Mouse (Mus musculus) retina, postnatal 1 day (tissue): ENCODE data around the gene Hoxb3.

Experiments used
- DNase-seq: peaks from one replicate; pipeline ENCODE4 v3.0.0-alpha.2; 2012

Hoxb3 gene

DNA sequence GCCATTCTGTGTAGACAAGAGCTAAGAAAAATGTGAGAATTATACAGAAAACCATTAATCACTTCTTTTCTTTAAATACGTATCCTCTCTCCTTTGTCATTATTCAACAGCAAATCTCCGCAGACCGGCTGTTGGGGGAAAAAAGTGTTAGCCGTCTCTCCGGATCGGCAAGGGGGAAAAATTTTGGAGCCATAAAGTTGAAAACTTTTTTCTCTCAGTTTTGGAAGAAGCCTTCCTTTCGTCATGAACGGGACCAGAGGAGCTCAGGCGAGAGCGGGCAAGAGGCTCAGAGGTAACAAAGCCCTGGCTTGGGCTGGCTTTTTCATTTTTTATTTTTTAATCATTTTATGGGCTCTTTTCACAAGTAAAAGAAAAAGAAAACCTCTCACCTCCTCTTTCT is at the start of gene Hoxb3:
Hoxb3 (plus strand) TSS at position 173 of the 400 bp plus-strand sequence.
- DNase-seq = no peak

DNA sequence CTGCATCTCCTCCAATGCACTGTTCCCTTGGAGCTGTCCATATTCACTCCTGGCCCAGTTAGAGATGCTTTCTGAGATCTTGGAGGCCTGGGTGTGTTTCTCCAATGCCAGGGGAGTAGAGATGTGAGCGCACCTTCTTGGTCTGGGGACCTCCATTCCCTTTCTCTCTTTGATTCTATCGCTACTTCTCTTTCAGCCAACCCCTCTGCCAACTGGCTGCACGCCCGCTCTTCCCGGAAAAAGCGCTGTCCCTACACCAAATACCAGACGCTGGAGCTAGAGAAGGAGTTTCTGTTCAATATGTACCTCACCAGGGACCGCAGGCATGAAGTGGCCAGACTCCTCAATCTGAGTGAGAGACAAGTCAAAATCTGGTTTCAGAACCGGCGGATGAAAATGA is 48.7 kb upstream of the Hoxb3 start:
- no peak for DNase-seq

DNA sequence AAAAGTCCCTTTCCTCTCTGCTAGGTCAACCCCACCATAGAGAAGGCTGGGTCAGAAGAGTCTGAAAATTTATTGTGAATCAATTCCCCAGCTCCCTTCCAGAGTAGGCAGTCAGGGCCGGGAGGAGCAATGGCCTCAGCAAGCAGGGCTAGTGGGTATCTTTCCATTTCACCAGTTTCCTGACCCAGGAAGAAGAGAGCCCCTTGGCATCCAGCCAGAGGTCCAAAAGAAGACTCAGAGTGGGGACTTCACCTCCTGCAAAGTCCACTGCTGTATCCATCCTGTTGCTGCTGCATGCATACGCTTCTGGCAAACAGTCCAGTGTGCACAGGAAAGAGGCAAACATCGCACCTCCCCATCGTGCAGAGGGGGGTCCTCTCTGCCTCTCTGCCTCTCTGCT is 47.2 kb upstream of the Hoxb3 start:
- DNase-seq = no peak

DNA sequence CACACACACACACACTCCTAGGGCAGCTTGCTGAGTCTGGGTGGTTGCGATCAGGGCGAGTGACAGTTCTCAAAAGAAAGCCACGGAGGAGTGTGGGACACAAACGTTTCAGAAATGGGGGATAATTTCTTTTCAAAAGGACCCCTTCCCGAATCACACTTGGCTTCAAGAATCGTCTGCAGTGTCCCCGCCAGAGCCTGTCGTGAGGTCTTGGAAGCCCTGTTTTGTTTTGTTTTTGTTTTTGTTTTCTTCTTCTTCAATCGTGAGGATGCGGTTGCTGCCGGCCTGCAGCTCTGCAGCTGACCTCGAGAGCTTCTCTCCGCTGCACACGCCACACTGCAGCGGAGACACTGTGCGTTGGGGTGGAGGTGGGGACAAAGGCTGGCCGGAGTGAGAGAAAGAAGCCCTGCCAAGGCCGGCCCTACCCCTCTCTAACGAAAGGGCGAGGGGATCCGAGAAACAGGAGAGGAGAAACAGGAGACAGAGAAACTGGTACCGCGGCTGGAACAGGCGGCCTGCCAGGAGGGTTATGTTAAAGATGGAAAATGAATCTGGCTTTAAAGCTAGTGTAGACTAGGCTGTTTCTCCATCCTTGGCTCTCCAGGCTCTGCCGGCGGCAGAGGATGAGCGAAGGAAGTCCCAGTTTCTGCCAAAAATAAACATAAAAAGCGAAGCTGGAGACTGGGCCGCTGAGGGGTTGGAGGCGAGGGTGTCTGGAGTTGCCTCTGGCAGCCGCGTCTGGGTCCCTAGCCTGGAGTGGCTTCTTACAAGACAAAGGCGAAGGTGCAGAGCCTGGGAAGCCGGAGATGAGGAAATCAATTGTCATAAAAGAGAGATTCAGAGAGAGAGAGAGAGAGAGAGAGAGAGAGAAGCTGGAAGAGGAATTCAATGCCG is 45.7 kb upstream of the Hoxb3 start:
- DNase-seq = no peak

DNA sequence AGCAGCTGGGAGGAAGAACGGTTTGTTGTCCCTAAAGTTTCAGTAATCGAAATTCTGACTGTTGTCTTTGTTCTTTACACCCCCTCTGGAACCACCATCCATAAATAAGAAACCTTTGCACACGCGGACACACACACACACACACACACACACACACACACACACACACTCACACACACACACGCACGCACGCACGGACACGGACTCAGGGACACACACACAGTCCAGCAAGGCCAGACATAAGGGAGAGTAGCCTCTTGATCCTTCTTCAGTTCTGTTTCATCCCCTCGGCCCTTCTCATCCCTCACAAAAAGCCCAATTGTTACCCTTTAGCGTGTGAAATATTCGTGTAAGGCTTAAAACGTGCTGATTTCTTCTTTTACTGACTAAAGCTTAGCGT is 44.8 kb upstream of the Hoxb3 start:
- no peak for DNase-seq

DNA sequence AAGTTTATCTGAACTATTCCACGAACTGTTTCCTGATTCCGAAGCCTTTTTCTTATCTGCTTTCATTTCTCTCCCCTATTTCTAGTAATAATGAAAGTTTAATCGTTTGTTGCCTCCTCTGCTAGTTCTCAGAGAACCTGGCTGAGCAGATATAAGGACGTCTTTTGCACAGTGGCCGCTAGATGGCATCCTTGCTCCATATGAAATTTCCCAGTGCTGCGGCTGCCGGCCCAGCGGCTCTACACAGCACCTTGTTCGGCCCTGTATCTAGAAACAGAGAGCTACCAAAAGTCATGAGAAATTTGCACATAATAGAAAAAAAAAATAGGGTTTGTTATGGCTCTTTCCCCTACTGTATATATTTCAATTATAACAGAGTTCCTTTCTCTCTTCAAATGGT is 44.4 kb upstream of the Hoxb3 start:
- peak; percentile 89 for DNase-seq

DNA sequence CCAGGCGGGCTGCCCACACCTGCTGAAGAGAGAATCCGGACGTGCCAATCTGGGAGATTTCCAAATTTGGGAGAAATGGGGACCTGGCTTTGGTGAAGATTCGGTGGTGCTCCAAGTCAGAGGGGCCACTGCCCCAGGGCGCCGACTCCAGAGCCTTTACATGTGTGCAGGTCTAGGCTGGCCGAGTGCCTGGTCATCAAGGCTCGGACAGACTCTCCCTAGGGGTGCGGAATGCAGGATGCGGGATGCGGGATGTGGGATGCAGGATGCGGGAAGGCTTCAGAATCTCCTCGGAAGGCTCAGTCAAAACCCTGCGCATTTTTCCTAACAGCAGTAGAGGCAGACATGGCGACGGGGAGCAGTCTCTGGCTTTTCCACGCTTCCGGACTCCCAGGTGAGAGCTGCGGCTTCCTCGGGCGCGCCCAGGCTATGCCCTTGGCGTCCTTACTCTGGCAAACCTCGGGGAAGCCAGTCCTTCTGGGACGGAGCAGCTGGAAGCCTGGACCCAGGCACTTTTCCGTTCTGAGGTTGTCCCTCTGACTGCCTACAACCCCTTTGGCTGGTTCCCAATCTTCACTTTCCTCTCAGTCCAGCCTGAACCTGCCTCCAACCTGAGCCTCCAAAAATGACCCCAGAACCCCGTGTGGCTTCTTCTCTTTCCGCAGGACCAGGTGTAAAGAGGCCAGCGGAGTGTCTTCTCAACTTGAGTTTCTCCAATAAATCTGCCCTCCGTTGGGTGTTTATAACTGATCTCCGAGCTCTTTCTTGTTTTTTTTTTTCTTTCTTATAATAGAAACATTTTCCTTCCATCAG is 43.5 kb upstream of the Hoxb3 start:
- no peak for DNase-seq

DNA sequence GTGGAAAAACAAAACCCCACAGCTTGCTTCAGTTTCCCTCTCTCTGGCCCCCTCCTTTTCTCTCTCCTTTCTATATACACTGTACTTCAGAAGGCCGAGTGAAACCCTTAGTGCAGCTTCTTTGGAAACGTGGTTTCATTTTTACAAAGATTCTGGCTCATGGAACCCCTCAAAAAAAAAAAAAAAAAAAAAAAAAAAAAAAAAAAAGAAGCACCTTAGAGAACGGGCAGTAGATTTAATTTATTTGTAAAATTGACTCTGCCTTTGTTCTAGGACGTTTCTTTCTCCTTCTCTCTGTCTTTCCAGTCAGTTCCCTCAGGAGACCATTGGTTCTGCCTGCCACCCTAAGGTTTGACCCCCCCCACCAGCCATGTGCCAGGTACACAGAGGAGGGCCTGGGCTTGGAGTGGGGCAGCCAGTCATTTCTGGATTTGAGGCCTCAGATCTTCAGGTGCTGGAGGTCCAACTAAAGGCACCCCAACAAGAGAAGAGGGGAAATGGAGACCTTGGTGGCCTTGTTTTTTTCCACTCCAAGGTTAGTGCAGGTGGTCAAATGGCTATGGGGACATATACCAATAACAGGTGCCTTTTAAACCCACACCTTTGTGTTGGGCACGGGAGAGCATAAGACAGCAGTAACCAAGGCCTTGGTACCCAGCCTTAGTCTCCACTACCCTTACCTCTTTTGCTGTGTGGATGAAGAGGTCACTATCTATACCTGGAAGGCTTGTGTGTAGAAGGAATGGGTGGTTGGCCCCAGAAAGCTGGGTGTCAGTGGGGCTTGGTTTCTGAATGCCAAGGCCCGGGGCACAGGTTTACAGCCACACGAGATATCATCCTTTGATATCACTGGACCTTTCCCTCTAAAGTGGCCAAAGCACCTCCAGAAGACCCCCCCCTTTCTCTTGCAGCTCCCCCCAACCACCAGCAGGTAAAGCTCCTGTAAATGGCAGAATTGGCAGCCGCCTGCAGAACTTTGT is 42.4 kb upstream of the Hoxb3 start:
- no peak for DNase-seq

DNA sequence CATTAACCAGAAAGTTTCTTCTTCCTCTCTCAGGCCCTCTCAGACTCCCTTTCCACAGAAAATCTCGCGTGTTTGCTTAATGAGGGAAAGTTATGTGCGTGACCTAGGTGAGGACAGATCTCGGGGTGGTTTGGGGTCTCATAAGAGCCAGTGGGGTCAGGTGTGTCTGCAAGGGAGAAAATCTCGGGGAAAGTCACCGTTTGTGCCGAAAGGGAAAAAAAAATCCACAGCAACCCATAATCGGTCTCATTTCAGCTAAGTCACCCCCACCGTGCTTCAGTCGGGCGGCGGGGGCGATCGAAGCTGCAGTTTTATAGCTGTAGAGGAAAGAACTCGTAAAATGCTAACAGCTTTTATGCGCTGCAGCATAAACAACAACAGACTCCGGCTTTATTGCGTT is 41.7 kb upstream of the Hoxb3 start:
- DNase-seq = no peak

DNA sequence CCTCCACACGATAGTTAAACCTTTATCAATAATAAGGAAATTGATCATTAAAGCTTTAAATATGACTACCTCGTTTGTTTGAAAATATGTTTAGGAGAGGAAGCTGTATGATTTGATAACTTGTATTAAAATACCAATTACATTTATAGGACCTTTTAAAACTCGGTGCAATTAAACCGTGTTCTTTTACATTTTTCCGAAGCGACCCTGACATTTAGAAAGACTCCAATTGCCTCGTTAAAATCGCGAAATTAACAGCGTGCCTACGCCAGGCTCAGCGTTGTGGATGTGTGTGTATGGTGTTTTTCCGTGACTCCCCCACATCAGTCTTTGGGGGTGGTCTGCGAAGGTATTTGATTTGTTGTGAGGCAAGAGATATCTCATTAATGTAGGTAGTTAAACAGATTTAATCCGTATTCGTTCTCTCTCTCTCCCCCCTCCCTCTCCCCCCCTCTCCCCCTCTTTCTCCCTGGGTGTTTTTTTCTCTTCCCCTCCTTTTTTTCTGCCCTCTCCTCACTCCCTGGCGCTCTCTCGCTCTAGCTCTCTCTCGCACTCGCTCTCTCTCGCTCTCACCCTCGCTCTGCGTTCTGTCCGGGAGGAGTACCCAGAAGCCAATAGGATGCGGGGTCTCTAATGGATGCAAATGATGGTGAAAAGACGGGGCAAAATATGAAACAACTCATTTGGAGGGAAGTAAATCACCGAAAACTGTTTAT is 41.1 kb upstream of the Hoxb3 start, which contains the start of gene Hoxb8:
Hoxb8 (plus strand) TSS at position 51 of the 716 bp plus-strand sequence.
- DNase-seq = no peak

DNA sequence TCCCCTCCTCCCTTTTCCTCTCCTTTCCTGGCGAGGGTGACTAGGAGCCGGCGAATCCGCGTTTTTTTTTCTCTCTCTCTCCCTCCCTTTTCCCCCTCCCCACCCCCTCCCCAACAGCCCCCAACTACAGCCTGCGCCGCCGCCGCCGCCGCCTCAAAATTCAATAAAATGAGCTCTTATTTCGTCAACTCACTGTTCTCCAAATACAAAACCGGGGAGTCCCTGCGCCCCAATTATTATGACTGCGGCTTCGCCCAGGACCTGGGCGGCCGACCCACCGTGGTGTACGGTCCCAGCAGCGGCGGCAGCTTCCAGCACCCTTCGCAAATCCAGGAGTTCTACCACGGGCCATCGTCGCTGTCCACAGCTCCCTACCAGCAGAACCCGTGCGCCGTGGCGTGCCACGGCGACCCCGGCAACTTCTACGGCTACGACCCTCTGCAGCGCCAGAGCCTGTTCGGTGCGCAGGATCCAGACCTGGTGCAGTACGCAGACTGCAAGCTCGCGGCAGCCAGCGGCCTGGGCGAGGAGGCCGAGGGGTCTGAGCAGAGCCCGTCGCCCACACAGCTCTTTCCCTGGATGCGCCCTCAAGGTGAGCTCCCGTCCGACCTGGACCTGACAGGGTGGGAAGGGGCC is 40.2 kb upstream of the Hoxb3 start:
- no peak for DNase-seq

DNA sequence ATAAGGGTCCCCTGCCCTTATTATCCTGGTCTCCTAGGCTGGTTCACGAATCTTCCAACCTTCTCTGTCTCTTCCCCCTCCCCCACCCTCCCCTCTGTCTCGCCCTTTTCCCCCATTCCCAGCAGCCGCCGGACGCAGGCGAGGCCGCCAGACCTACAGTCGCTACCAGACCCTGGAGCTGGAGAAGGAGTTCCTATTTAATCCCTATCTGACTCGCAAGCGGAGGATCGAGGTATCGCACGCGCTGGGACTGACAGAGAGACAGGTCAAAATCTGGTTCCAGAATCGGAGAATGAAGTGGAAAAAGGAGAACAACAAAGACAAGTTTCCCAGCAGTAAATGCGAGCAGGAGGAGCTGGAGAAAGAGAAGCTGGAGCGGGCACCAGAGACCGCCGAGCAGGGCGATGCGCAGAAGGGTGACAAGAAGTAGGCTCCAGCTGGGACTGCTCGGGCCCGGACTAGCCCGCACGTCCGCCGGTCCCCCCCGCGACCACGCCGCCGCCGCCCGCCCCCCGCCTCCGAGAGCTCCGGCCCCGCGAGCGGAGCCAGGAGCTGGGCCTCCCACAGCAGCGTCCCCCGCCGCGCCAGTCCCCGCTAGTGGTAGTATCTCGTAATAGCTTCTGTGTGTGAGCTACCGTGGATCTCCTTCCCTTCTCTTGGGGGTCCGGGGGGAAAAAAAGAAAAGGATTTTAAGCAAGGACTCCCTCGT is 38.9 kb upstream of the Hoxb3 start:
- peak; percentile 80 for DNase-seq

DNA sequence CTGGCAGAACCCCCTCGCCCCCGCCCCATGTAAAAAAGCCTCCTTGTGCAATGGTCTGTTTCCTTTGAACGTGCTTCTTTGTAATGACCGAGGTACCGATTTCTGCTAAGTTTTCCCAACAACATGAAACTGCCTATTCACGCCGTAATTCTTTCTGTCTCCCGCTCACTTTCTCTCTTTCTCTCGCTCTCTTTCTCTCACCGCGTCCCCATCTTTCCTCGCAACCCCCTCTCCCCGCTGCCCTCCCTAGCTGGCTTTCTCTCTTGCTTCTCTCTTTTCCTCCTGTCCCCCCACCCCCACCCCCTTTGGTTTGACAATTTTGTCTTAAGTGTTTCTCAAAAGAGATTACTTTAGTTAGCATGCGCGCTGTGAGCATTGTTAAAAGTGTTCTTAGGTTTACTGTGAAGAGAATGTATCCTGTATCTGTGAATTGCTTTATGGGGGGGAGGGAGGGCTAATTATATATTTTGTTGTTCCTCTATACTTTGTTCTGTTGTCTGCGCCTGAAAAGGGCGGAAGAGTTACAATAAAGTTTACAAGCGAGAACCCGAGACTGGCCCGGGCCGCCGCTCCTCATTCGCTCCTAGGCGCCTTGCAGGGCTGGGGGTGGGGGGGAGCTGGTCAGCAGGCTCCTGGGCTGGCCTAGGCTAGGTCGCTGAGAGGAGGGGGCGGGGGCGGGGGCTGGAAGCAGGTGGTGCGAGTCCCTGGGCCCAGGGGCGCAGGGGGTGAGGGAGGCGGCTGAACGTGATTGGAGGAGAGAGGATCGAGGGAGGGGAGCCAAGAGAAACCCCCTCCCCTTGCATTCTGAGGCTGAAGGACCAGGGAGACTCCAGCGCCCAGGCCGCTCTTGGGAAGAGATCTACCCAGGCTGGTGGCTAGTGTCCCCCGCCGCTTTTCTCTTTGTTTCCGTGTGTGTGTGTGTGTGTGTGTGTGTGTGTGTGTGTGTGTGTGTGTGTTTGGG is 38.1 kb upstream of the Hoxb3 start:
- DNase-seq = no peak

DNA sequence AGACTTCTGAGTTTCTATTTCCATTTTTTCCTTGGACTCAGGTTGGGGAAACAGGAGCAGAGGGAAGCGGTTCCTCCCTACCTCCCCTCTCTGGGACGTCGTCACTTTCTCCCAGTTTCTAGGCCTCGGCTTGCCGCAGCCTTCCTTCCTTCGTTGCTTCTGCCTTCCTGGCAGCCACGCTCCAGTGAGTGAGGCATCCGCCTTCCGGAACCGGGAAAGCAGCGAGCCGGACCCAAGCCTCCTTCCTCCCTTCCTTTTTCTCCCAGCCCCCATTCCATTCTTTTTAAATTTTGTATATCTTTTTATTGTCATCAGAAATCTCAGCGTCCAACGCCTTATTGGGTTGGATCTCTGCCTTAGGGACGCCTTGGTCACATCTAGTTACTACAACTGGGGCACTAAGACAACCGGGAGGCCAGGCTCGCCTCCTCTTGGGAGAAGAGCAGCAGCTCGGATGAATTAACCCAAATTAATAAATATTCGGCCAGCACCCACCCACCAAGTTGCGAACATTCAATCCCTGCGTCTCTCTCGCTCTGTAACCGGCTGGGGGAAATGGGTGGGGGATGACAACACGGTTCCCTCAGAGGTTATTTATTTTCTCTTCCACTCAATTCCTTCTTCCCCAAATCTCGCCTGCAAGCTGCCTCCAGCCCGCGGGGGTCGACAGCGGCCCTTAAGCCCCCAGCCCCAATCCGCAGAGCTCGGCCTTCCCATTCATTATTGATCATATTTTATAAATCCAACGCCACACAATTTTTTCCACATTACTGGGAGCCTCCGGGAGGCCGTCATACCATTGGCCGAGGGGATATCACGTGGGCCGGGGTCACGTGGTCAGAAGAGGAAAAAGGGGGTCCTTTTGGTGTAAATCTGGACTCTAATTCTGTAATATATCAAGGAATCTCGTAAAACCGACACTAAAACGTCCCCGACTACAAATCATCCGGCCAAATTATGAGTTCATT is 37.1 kb upstream of the Hoxb3 start, which contains the start of gene Hoxb7:
Hoxb7 (plus strand) TSS at position 853 of the 968 bp plus-strand sequence.
- DNase-seq = no peak

DNA sequence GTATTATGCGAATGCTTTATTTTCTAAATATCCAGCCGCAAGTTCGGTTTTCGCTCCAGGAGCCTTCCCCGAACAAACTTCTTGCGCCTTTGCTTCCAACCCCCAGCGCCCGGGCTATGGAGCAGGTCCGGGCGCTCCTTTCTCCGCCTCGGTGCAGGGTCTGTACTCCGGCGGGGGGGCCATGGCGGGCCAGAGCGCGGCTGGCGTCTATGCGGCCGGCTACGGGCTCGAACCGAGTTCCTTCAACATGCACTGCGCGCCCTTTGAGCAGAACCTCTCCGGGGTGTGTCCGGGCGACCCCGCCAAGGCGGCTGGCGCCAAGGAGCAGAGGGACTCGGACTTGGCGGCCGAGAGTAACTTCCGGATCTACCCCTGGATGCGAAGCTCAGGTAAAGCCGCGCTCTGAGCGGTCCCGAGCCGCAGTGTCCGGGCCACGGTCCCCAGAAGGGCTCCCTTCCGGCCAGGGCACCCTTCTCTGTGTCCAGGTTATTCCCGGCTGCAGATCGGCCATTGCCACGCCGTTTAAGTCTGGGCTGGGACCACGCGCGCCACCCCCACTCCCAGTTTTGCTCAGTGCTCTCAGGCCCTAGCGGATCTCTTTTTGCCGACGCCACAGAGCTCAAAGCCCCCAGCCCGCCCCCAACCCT is 36.3 kb upstream of the Hoxb3 start:
- no peak for DNase-seq

DNA sequence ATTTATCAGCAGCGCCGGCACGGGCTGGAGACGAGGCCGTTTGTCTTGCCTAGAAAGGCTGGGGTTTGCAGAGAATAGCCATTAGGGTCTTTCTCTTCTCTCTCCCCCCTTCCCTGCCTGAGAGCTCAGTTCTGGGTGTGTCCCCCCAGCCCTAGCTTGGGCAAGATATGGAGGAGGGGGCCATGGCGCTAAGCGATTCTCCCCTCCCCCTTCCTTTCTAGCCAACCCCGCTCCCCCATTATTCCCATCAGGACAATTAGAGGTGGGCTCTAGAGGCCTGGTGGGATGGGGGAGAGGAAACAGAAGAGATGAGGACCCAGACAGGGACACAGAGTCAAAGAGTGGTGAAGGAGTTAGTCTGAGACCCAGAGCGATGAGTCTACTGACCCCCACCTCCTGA is 35.7 kb upstream of the Hoxb3 start:
- no peak for DNase-seq

DNA sequence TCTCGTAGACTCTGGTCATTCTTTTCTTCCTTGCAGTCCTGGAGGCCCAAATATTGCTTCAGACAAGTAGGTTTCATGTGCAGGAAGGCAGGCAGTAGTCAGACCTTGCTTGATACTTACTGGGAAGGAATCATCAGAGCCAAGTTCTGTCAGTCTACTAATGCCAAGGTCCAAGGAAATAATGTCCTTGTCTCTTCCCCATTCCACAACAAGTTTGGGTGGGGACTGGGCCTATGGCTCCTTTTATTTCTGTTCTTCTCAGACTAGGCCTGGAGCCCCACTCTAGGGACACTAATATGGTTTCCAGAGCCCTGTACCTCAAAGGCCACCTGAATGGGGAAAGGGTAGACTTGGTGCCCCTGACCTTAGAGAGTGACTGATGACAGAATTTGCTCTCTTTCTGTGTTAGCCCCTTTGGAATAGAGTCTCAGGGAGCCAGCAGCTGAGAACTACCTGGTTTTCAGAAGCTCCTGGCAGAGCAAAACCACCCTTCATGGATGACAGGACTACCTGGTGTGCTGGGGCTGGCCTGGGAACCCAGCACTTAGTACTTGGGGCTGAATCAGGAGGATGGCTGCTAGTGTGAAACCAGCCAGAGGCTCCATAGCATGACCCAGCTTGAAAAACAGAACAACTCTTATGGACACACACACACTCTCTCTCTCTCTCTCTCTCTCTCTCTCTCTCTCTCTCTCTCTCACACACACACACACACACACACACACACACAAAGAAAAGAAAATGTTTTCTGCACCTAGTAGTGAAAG is 34.5 kb upstream of the Hoxb3 start:
- DNase-seq = no peak
